Mouse (Mus musculus): ENCODE measurements around the gene Wwox.

The Wwox gene

DNA sequence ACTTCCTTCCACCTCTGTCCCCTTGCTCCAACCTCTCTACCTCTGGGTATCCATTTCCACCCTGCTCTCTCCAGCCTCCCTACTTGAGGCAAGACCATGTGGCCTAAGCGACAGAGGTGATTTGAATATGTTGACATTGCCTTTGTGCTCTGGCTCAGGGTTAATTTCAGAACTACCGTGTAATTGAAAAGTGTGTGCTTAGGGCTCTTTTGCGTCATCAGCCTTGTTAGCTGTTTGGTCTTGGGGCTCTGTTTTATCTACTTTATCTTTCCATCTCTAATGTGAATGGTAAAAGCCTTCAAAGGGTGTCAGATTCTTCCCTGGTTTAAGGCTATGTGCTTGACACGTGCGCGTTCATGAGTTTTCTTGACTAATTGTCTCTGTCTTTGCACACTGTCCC, 226.1 kb downstream of the Wwox start:
- DNase-seq (ENCODE audit: low read depth, low spot score) = no peak

DNA sequence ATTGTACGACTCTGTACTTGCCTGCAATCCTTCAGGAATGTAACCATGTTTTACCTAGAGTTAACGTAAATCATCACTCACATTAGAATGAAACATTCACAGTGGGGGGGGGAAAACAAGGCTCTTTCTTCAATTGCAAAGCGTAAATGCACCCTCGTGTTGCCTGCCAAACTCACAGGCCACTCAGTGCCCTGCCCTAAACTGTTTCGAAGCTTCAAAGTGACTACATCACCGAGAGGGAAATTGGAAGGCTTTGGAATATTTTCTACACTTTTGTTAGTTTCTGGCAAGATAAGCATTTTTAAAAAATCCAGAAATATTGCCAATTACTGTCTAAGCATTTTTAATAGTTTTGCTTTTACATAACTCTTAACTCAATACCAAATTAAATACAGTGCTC, 231.3 kb downstream of the Wwox start:
- DNase-seq (ENCODE audit: low read depth, low spot score) = no peak

DNA sequence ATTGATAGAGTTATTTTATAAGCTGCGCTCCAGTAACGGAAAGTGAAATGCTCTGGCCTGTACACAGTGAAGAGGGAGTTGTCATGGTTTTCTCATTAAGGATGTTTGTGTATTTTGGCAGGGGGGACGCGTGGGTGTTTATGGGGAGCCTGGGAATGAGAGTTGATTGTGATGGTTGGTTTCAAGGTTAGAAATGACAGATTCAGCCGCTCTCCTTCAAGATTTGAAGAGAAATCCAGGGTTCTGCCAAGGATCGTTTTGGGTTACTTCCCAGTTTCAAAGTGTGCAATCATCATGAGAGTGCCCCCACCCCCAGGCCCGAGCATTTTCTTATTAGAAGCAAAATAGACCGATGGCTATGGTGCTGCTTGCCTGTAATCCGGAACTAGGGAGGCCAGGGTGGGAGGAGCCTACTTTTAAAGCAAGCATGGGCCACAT, 231.8 kb downstream of the Wwox start:
- no peak for DNase-seq (ENCODE audit: low read depth, low spot score)

DNA sequence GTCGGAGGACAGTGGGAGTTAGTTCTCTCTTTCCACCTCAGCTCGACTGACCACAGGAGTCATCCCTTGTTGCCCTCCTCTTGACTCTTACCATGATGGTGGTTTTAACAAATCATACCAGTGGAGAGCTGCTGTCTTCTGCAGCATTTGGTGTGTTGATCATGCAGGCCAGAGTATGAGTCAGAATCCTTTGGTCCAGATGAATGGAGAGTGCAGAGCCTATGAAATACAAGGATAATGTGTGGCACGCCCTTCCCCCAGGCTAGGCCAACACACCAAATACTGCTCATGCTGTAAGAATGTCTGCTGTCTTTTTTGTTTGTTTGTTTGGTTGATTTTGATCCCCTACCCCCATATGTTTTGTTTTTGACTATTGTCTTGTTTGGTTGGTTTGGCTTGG, 234.0 kb downstream of the Wwox start:
- DNase-seq (ENCODE audit: low read depth, low spot score) = no peak

DNA sequence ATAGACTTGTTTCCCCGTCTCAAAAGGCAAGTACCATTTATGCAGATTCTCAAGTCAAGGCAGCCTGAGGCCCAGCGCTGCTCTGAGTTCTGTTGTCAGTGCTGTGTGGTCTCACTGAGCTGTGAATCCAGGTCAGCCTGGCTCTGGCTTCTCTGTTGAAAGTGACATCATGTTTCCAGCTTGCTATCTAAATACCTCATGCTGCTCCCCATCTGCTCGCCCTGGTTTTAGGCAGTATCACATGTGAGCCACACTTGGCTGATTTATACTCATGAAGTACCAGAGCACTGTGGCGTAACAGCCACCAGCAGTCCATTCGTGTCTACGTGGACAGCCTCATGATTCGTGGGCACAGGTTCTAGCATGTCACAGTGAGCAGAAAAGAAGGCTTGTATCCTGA, 235.7 kb downstream of the Wwox start:
- DNase-seq (ENCODE audit: low read depth, low spot score) = no peak

DNA sequence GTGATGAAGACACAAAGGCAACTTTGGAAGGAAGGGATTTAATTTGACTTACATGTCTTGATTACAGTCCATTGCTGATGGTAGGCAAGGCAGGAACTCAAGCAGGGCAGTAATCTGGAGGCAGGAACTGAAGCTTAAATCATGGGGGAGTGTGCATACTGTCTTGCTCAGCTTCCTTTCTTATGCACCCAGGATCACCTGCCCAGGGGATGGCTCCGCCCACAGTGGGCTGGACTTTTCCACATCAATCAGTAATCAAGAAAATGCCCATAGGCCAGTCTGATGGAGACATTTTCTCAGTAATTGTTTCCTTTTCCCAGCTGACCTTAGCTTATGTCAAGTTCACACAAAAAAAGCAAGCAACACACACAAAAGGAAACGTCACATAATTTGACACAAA, 237.5 kb downstream of the Wwox start:
- no peak for DNase-seq (ENCODE audit: low read depth, low spot score)

DNA sequence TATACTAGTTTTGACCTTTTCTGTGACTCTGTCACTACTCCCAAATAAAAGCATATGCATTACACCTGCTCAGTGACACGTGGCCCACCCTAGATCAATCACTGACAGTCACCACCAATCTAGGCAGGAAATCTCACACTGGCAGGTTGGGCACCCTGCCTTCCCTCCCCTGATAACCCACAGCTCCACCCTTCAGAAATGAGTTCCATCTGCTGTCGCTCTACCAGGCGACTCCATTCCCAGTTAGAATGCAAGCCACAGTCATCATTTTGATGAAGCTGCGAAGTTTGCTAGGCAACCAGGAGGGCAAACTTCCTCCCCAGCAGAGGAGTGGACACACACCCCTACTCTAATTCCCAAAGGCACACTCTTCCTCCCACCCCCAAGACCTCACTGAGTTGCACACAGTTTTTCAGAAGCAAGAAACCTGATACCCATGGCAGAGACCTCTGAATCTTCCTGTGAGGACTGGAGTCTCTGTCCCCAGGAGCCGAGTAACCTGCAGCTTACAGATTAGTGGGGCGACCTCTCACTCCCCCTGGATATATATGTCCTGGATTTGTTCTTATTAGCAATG, 238.2 kb downstream of the Wwox start:
- DNase-seq (ENCODE audit: low read depth, low spot score) = no peak

DNA sequence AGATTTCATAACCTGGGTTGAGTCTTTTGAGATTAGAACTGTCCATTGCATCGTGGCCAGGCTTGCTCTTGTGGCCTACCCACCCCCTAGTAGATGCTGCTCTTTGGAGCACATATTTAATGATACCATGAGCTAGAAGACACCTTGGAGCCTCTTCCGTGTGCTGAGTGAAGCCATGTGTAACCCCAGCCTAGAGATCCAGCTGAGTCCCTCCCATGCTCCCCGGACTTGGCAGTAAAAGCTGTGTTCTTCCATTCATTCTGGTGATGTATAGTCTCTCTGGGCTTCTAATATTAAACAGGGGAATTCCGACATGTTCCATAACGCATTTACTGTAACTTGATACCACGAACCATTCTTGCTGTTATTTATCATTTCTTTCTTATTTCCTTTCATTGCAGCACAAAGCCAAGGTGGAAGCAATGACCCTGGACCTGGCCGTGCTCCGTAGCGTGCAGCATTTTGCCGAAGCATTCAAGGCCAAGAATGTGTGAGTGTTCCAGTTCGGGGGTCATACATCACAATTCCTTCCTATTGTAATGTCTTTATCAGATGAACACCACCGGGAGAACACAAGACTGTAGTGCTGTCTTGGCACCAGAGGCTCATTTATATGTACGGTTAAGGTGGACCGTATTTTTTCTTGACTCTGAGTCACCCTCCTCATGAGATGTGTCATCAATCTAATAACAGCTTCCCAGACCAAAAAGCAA, 240.1 kb downstream of the Wwox start:
- DNase-seq (ENCODE audit: low read depth, low spot score) = no peak

DNA sequence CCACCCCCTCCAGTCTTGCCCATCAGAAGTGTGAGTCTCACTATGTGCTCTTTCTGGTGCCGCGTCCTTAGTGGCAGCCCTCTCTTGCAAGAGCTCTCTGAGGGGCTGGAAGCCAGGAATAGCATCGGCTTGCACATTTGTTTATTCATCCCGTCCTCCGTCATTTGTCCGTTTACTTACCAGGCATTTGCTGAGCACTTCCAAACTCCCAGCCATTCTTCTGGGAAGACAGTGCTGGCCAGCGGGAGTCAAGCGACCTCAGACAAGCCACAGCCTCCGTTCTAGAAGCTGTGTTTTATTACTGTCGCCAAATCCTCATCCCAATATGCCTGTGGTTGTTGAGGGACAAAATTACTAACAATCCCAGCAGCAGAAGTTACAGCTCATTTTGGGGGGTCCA, 241.7 kb downstream of the Wwox start:
- no peak for DNase-seq (ENCODE audit: low read depth, low spot score)

DNA sequence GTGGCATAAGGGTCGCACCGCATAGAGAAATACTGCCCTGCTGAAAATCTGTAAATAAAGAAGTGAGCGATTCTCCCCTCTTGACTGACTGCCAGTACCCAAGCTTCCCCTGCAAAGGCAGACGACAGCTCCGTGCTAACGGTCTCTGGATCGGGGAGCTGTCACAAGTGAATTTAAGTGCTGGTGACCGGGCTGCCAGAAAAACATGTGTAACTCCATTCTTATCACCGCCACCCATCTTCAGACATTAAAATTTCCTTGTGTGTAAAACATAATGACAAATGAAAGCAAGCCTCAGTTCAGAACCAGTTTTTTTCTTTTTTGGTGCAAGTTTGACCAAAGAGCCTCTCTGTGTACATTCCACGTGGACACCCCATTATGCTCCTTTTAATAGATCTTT, 242.7 kb downstream of the Wwox start:
- no peak for DNase-seq (ENCODE audit: low read depth, low spot score)

DNA sequence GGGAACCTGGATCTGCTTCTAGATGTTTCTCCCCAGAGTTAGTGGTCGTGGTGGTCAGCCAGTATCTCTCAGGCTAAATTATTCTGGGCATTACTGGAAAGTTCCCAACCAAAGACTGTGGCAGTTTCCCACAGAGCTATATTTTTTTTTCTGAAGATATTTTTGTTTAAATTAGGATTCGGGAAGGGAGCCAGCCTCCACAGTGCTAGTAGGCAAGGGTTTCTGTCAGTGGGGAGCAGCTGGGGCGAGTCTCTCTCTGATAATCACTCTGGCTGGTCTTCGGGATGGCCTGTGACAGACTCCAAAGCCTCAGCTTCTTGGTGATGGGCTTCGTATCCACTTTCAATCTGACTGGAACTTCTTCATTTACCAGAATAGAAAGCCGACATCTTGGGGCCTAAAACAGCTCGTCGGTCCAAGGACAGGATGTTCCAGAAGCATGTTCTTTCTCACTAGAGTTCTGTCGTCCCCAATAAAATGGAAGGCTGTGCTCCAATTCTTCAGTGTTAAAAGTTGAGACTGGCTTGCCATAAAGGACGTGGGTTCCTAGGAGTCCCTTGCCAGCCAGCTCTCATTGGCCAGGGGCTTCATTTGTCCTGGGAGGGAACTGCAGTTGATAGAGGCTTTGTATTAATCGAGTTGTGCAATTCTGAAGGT, 244.7 kb downstream of the Wwox start:
- no peak for DNase-seq (ENCODE audit: low read depth, low spot score)

DNA sequence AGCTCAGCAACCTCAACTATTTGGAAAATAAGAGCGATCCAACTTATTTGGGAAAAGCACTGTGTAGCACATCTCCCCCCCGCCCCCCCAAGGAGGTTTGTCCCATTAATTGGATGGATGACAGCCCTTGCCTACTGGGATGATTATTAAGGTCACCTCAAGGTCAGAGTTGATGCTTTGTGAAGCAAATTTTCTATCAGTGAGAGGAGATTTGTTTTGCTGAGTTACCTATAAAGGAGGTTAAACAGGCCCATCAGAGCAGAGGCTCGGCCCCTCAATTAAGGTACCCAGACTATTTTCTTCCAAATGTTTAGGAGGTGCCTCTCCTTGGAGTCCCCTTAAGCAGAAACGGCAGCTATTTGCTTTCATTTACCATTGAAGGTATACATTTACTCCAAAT, 247.0 kb downstream of the Wwox start:
- no peak for DNase-seq (ENCODE audit: low read depth, low spot score)

DNA sequence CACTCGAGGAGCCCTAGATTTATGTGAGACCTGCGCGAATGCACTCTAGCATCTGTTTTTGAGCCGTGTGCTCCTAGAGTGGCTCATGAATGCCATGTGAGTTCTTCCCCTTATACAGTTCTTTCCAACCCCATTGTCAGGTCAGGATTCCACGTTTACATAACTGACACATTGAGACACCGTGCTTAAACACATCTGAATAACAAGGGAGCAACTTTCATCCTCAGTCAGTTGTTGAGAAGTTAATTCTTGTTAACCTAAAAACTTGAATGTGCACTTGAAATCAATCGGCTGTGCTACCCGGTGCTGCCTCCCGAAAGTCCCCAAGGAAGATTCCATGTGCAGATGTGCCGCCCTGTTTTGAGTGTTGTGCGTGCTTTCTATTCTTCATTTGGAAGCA, 249.3 kb downstream of the Wwox start:
- no peak for DNase-seq (ENCODE audit: low read depth, low spot score)

DNA sequence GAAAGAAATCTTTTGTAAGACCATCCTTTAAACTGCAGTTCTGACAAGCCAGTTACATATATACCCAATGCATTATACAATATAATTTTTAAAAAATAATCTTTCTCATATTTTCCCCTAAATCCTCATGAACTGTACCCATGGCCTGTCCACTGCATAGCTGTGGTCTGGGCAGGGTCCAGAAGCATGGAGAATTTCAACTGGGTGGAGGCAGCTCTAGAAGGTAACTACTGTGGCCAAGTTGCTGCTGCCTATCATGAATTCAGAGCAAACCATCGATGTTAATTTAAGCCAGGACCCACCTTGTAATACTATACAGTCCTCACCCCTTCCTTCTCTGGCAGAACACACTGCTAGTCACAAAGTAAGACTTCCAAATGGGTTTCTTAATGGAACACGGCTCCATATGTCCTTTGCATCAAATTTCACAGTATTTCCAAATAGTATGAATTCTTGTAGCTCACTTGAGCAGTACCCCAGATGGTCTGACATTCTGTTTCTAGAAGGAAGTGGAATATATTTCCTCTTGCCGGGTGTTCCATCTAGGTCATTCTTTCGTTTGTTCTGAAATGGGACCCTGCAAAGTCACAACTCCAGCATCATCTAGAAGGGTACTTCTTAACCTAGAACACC, 255.2 kb downstream of the Wwox start:
- no peak for DNase-seq (ENCODE audit: low read depth, low spot score)

DNA sequence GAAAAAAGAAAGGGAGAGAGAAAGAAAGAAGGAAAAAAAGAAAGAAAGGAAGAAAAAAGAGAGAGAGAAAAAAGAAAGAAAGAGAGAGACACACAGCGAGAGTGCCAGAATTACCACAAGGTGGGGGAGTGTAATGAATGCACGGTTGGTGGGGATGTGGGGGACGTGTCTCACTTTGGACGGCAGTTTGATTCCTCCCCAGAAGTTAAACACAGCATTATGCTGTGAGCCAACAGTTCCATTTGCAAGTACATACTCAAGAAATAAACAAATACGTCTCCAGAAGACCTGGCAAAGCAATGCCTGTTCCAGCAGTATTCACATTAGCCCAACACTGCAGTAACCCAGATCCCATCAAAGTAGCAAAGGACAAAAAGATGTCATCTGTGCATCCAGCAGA, 264.1 kb downstream of the Wwox start:
- DNase-seq (ENCODE audit: low read depth, low spot score) = no peak

DNA sequence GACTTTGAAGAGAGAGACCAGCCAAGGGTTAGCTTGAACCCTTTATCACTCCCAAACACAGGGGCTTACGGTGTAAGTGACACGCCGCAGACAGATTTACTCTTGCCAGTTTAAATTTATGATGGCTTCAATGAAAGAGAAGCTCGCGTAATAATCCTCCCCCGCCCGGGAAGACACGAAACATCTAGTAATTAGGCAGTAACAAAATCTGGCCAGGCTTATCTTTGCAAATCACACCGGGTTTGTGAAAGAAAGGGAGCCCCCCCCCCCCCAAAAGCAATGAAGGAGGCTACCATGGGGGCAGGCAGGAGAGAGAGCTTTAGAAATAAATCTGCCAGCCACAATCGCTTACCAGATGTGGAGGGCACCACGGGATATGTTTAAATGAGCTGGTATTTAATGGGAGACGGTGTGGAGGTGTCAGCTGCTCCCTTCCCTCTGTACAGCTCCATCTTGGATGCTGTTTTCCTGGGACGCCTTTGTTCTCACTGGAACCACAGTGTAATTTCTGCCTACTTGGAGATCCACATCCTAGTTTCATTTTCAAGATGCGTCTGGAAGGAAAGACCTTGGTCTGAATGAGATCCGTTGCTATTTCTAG, 268.2 kb downstream of the Wwox start:
- DNase-seq (ENCODE audit: low read depth, low spot score) = no peak

DNA sequence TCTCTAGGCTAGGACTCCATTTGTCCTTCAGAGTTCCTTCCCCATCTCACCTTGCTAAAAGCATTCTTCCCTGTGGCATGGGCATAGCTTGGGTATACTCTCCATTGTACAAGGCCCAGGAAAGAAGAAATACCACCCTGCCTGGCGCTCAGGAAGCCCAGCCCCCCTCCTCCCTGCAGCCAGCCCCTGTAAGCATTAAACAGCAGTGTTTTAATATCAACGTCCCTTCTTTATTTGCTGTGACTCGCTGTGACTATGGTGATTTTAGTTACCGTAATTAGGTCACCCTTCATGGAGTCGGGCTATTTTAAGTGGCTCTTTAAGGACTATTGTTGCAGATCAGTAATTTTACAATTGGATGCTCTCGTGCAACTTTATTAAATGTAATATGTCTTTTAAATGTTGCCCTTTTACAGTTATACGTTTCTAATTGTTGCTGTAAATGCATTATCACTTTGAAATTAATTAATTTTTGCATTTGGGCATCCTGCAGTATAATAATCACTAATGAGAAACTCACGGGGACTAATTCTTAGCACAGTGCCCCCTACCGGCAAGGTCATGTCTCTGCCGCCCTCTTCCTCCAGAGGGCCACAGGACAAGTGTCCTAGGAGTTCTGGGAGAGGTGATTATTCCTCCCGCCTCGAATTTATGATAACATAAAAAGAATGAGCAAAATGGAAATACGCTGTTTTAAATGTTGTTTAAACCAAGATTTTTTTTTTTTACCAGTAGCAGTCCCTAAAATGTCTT, 276.0 kb downstream of the Wwox start:
- no peak for DNase-seq (ENCODE audit: low read depth, low spot score)

DNA sequence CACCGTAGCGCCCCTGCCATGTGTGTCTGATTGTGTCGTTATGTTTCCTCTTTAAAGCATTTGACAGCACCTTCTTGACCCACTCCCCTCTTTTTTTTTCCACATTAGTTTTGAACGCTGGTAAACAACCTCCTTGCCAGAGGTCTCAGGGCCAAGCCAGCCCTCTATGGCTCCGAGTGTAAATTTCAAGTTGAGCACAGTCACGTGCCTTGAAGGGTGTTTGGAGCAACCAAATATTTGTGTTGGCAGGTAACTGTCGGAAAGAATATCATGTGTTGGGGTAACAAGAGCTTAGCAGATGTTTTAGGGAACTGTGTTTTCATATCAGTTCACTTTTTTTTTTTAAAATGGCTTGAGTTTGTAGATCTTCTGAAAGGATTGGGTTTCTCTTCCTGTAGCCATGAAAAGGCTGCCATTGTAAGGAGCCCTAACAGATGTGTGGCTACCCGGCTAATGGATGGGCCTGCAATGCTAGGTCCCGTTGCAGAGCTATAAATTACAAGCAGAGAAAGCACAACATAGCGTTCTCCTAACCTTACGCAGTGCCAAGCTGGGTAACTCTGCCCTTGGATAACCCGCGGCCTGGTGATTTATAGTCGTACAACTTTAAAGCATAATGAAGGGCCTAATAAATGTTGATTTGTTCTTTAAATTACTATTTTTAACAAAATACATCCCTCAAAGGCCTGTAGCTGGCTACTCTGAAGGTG, 277.2 kb downstream of the Wwox start:
- no peak for DNase-seq (ENCODE audit: low read depth, low spot score)

DNA sequence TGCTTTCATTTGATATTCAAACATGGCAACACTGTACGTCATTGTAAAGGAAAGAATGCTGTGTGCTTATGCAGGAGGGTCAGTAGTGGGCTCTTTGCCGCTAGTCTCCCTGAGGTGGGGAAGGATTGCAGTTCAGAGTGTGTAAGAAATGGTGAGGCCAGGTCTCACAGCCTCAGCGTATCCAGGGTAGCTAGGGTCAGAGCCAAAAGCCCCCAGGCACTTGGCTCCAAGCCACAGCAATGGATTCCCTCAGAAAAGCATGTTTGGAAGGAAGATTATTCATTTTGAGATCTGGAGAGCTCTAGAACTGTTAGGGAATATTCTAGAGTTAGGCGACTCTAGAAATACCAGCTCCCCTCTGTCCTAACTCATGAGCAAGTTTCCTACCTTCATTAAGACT, 279.4 kb downstream of the Wwox start:
- no peak for DNase-seq (ENCODE audit: low read depth, low spot score)

DNA sequence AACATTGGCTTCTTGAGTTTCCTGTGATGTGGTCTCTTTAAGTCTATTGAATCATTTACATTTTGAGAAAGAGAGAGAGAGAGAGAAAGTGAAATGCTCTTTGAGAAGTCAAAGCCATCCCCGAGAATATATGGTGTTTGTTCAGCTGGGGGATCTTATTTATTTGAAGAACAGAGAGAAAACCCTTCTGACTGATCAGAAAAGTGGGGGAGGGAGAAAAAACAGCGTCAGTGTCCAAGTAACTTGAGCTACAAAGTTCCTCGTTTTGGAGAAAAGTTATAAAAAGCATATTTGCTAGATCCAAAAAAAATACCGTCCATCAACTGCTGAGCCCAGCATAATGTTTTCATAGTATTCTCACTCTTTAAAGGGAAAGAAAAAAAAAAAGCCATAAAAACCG, 283.2 kb downstream of the Wwox start:
- no peak for DNase-seq (ENCODE audit: low read depth, low spot score)

Measured in c-Kit-negative CD71-positive TER-119-positive erythroid progenitor cells, embryonic 14.5 days (primary cell).